Mouse (Mus musculus) kidney, embryonic 14.5 days (tissue): ENCODE data around the gene Casp14. TPM values are rescaled to one million over a fixed set of nuclear protein-coding genes. Genes with fewer than 3 reads are reported as not detected.

Experiments used
- ATAC-seq: fragments of 200-750 bp; cut with Nextera tagmentation; 2 replicates; pipeline ENCODE4 v1.8.0; 2017; ENCODE audit warnings: moderate number of reproducible peaks, mild to moderate bottlenecking, moderate TSS enrichment, moderate library complexity; ENCODE audit not compliant: low FRiP score, low TSS enrichment
- H3K27ac ChIP-seq: fragments of 300-500 bp; sonication (generic); 2 replicates; pipeline ENCODE4 v1.5.1; 2014; ENCODE audit warnings: low read depth, mild to moderate bottlenecking, low read length, moderate library complexity, mixed read lengths
- H3K27me3 ChIP-seq: fragments of 300-500 bp; sonication (generic); 2 replicates; pipeline ENCODE4 v1.6.1; 2014; ENCODE audit warnings: mild to moderate bottlenecking, low read length; ENCODE audit not compliant: control insufficient read depth, insufficient read depth
- H3K36me3 ChIP-seq: fragments of 300-500 bp; sonication (generic); 2 replicates; pipeline ENCODE4 v1.6.1; 2014; ENCODE audit warnings: low read length, mixed read lengths; ENCODE audit not compliant: control insufficient read depth, insufficient read depth
- H3K4me1 ChIP-seq: fragments of 300-500 bp; sonication (generic); 2 replicates; pipeline ENCODE4 v1.6.1; 2014; ENCODE audit warnings: low read length, mixed read lengths; ENCODE audit not compliant: control insufficient read depth, insufficient read depth
- H3K4me2 ChIP-seq: fragments of 300-500 bp; sonication (generic); replicated peaks from 2 replicates; pipeline ENCODE4 v1.6.1; 2014; ENCODE audit warnings: low read depth, mild to moderate bottlenecking, low read length
- H3K4me3 ChIP-seq: fragments of 300-500 bp; sonication (generic); 2 replicates; pipeline ENCODE4 v1.5.1; 2014; ENCODE audit warnings: mild to moderate bottlenecking, low read length
- H3K9ac ChIP-seq: fragments of 300-500 bp; sonication (generic); 2 replicates; pipeline ENCODE4 v1.6.1; 2014; ENCODE audit warnings: low read depth, mild to moderate bottlenecking, low read length, moderate library complexity
- H3K9me3 ChIP-seq: fragments of 300-500 bp; sonication (generic); 2 replicates; pipeline ENCODE4 v1.6.1; 2016; ENCODE audit warnings: low read length; ENCODE audit not compliant: control insufficient read depth
- WGBS: fragments of 180-500 bp; shearing (Covaris S2); extraction: QIAGEN DNeasy Blood & Tissue Kit; methylation state at CpG from one replicate; pipeline ENCODE4 v1.1.7; 2014; 5-methylcytosine and 5-hydroxymethylcytosine counted together
- polyA plus RNA-seq: library from polyadenylated mRNA; unstranded; fragments of >200 nt; fragmentation: Nextera tagmentation; extraction: Ambion mirVana; gene quantifications from 2 replicates; pipeline ENCODE4 v1.2.1, GENCODE M21; 2014

Gene Casp14
- polyA plus RNA-seq, 1 experiment from 2014 or later = not detected

DNA sequence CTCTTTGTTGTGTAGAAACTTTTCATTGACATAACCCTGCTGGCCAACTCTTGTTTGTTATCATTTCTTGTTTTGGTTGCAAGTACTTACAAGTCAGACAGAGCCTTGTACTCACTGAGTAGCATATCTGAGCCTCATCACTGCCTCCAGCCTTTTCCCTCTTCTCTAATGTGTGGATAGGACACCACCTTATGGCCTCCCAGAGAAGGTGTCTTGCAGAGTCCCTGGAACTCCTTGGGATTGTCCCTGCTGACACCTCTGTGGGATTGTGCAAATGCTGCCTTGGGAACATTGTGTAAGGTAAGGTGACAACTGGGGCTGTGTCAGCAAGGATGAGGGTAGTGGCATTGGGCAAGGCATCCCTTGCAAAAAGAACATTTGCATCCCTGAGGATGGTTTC lies 25.6 kb upstream of the Casp14 start:
- Histone ChIP-seq H3K36me3 (no peaks in the 10 kb centered on the region), H3K9me3 (no peaks in the 10 kb centered on the region), H3K9ac (no peak overlapping the region), H3K4me1 (no peaks in the 10 kb centered on the region), H3K4me2 (no peak overlapping the region), H3K27me3 (no peaks in the 10 kb centered on the region), H3K4me3 (no peak overlapping the region), H3K27ac (no peak overlapping the region)
- ATAC-seq = no peak

DNA sequence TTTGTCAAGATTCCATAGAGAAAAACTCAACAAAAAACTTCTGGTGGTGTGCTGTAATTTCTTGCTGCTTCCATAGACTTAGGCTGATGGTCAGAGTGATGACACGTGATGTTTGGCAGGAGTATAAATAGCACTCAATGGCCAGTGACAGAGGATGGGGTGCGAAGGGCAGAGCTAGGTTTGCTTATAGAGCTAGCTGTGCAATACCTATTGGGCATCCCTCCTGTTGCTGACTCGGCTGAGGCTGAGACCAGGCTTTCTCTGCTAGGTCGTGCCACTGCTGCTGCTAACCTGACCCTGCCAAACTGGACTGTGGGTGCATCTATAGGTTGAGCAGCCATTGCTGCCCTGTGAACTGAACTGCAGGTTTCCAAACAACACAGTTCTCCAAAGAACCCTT lies 21.7 kb upstream of the Casp14 start:
- Histone ChIP-seq H3K36me3 (no peaks in the 10 kb centered on the region), H3K4me3 (no peak overlapping the region), H3K27ac (no peak overlapping the region), H3K4me1 (no peaks in the 10 kb centered on the region), H3K9me3 (no peaks in the 10 kb centered on the region), H3K9ac (no peak overlapping the region), H3K4me2 (no peak overlapping the region), H3K27me3 (no peaks in the 10 kb centered on the region; the same call in 1 of the 2 replicates)
- ATAC-seq = no peak
- WGBS = 79% methylated on average over 4 of the region's 4 CpGs

DNA sequence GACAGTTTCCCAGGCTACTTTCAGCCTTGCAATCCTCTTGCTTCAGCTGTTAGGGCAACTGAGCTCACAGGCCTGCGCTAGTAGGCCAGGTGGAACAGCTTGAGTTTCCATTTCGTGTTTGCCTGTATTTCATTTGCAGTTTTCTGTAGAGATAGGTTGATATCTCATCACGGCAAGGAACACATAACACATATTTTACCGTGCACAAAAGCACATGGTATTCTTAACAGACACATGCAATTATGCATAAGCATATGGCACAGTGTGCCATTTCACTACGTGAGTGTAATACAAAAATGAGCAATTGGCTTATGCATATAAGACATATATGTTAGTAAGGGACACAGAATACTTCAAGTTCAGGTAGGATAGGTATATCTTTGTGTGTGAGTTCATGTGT lies 9.8 kb upstream of the Casp14 start:
- H3K36me3 ChIP-seq = no peaks in the 10 kb centered on the region
- ATAC-seq = no peak
- no peaks in the 10 kb centered on the region for H3K9me3 ChIP-seq
- H3K27ac ChIP-seq = no peak overlapping the region
- no peak overlapping the region for H3K4me3 ChIP-seq
- 87% methylated on average over 5 of the region's 5 CpGs for WGBS
- H3K9ac ChIP-seq = no peak overlapping the region
- H3K4me1 ChIP-seq = no peaks in the 10 kb centered on the region
- no peaks in the 10 kb centered on the region for H3K27me3 ChIP-seq
- no peak overlapping the region for H3K4me2 ChIP-seq

DNA sequence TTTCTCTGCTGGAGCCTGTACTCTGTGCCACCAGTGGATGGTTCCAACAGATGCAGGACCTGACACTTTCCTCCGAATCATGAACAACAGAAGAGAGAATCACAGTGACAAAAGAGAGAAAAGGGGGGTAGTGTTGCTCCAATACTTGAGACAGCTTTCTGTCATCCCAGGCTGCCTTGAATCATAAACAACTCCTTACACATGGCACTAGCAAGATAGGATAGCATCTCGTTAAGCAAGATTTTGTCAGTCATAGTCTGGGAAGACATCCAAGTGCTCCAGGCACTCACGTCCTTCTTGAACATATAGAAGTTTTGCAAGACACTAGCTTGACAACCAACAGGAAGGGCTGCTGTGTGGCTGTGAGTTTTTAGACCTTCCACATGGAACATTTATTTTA lies 8.9 kb upstream of the Casp14 start:
- Histone ChIP-seq H3K27ac (no peak overlapping the region), H3K9ac (no peak overlapping the region), H3K27me3 (no peaks in the 10 kb centered on the region), H3K36me3 (no peaks in the 10 kb centered on the region), H3K4me2 (no peak overlapping the region), H3K9me3 (no peaks in the 10 kb centered on the region), H3K4me3 (no peak overlapping the region), H3K4me1 (no peaks in the 10 kb centered on the region)
- no peak for ATAC-seq
- 71% methylated on average over 3 of the region's 3 CpGs for WGBS

DNA sequence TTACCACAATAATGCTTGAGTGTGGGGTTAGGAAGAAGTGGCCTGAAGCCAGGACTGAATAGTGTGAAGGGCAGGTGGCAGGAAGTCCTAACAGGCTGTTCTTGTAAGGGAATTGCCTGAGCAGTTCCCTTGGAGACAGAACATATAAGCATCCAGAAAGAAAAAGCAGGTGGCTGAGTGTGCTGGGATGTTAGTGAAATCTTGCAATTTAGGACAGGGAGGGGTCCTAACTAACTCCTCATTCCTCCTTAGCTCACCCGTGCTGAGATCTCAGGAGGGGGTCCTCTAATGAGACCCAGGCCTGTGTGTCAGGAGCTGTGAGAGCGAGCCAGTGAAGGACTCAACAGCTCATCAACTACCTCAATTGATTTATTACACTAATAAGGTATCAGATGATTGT lies 5.3 kb upstream of the Casp14 start:
- no peak overlapping the region for H3K27ac ChIP-seq
- 15% methylated on average over 2 of the region's 2 CpGs for WGBS
- H3K4me1 ChIP-seq = no peaks in the 10 kb centered on the region
- no peak overlapping the region for H3K4me3 ChIP-seq
- H3K27me3 ChIP-seq = no peaks in the 10 kb centered on the region
- H3K9me3 ChIP-seq = no peaks in the 10 kb centered on the region
- no peak overlapping the region for H3K4me2 ChIP-seq
- no peaks in the 10 kb centered on the region for H3K36me3 ChIP-seq
- H3K9ac ChIP-seq = no peak overlapping the region
- ATAC-seq = no peak

DNA sequence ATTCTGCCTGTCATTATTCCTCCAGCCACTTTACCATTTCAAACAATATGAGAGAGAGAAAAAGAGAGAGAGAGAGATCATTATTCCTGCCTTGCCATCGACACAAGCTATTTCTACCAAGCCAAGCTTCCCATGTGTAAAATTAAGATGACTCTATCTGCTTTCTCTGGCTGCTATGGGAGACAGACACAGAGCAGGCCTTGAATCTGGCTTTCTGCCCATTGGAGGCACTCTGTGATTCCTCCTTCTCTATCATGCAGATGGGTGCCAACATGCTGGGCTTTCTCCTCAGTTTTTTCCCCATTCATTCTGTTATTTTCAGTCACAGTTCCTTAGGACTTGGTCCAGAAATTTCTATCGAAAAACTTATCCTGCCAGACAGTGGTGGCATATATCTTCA lies 4.6 kb upstream of the Casp14 start:
- Histone ChIP-seq H3K4me2 (no peak overlapping the region), H3K27ac (no peak overlapping the region), H3K27me3 (no peaks in the 10 kb centered on the region), H3K4me3 (no peak overlapping the region), H3K9ac (no peak overlapping the region), H3K4me1 (no peaks in the 10 kb centered on the region), H3K36me3 (no peaks in the 10 kb centered on the region), H3K9me3 (no peaks in the 10 kb centered on the region)
- 82% methylated on average over 2 of the region's 2 CpGs for WGBS
- ATAC-seq = no peak

DNA sequence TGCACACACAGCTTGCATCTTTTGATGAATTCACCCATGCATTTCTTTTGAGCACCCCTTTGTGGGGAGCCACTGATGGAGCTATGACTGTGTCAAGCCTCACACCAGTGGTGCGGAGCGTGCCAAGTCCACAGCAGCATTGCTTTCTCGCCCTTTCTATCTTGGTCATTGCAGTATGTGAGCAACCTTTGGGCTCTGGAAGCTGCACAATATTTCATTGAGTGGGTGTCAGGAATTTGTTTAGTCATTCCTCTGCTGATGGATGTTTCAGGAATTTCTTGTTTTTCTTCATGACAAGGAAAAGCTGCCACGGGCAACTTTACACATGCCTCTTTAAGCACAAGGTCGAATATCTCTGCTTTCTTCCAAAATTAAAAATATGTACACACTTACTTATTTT lies 3.9 kb upstream of the Casp14 start:
- Histone ChIP-seq H3K27ac (no peak overlapping the region), H3K4me3 (no peak overlapping the region), H3K9ac (no peak overlapping the region), H3K27me3 (no peaks in the 10 kb centered on the region), H3K4me2 (no peak overlapping the region), H3K9me3 (no peaks in the 10 kb centered on the region), H3K36me3 (no peaks in the 10 kb centered on the region), H3K4me1 (no peaks in the 10 kb centered on the region)
- 82% methylated on average over 5 of the region's 5 CpGs for WGBS
- no peak for ATAC-seq

DNA sequence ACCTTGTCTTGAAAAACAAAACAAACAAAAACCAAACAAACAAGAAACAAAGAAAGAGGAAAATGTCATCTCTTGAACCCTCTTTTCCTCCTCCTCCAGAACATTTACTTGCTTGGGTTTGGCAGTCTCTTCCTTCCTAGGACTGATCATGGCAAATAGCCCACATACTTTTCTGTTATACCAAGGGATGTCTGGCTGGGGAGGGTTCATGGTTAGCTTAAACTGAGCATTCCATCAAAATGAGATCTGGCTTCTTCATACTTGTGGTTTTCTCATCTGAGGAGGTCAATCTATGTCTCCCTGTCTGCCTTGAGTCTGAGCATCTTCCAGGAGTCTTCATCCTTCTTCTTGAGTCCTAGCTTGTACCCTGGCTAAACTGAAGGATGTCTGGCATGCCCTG lies 1.9 kb downstream of the Casp14 start:
- no peaks in the 10 kb centered on the region for H3K9me3 ChIP-seq
- no peak overlapping the region for H3K4me2 ChIP-seq
- no peak overlapping the region for H3K27ac ChIP-seq
- H3K9ac ChIP-seq = no peak overlapping the region
- no peaks in the 10 kb centered on the region for H3K36me3 ChIP-seq
- H3K4me3 ChIP-seq = no peak overlapping the region
- no peaks in the 10 kb centered on the region for H3K27me3 ChIP-seq
- H3K4me1 ChIP-seq = no peaks in the 10 kb centered on the region
- no peak for ATAC-seq

DNA sequence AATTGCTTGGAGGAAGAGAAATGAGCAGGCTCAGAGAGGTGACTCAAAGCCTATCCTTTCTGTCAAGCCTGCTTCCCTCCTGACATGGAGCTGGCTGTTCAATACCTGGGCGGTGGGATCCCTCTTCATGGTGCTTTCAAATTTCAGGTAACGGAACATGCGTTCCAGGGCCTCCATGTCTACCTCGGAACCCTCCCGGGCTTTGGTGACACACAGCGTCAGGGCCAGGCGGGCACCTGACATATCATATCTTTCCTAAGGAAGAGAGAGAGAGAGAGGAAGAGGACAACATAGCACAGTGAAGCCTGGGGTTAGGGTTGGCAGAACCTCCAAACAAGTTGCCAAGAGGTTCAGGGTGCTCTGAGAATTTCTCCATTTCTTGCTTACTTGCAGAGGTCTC lies 2.9 kb downstream of the Casp14 start:
- H3K27ac ChIP-seq = no peak overlapping the region
- no peak for ATAC-seq
- 89% methylated on average over 7 of the region's 7 CpGs for WGBS
- no peak overlapping the region for H3K4me2 ChIP-seq
- no peak overlapping the region for H3K9ac ChIP-seq
- H3K4me1 ChIP-seq = no peaks in the 10 kb centered on the region
- no peak overlapping the region for H3K4me3 ChIP-seq
- no peaks in the 10 kb centered on the region for H3K36me3 ChIP-seq
- H3K27me3 ChIP-seq = no peaks in the 10 kb centered on the region
- no peaks in the 10 kb centered on the region for H3K9me3 ChIP-seq

DNA sequence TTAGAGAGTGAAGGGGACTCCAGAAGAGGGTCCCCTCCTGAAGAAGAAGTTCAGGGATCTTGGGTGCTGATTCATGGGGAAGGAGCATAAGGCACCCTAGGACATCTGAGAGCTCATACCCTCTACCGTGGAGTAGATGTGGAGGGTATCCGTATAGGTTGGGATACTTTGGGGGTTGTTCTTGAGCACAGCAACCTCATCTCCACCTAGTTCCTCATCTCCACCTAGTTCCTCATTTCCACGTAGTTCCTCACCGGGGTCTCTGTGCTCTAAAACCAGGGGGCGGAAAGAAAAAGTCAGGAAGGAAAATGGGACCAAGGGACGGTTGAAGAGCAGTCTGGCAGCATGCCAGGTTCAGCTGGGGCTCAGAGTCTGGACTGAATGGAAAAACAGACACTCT lies 4.0 kb downstream of the Casp14 start:
- no peak for ATAC-seq

More for the DNA sequence above, 4.0 kb downstream of the Casp14 start:
- Histone ChIP-seq H3K4me2 (no peak overlapping the region), H3K9ac (no peak overlapping the region), H3K27me3 (no peaks in the 10 kb centered on the region), H3K36me3 (no peaks in the 10 kb centered on the region), H3K4me3 (no peak overlapping the region), H3K9me3 (no peaks in the 10 kb centered on the region), H3K4me1 (no peaks in the 10 kb centered on the region), H3K27ac (no peak overlapping the region)
- WGBS = 74% methylated on average over 6 of the region's 6 CpGs
